17 mouse cellular contexts compared by ENCODE assay signal in genomic region chr16:90524393-90524792, GRCm38 (mm10).
"Had no signal": no experiment of that assay in that cellular context is flagged by ENCODE, and none has a peak within 500 bp of the region (broad histone marks: within the 10 kb centered on the region; RNA-seq: fewer than 3 reads in every experiment).

No protein-coding gene starts in this region.

- H3K4me1 ChIP-seq: liver, embryonic 13.5 days; megakaryocyte, embryonic 14.5 days had no signal

- DNase-seq: kidney, adult 11 months; kidney, adult 9 months; kidney, postnatal 4 days; liver, embryonic 13.5 days; liver, postnatal 0 days; lung, postnatal 14 days; right cerebral cortex, postnatal 14 days; thymus, postnatal 4 days had no signal

- H3K9me3 ChIP-seq: limb, embryonic 15.5 days; liver, embryonic 13.5 days; lung, embryonic 15.5 days; midbrain, embryonic 13.5 days; neural tube, embryonic 13.5 days; stomach, embryonic 15.5 days had no signal

- ATAC-seq: liver, postnatal 0 days; midbrain, embryonic 13.5 days had no signal

- H3K9ac ChIP-seq: limb, embryonic 15.5 days; liver, embryonic 13.5 days; liver, postnatal 0 days; lung, embryonic 15.5 days; midbrain, embryonic 13.5 days; neural tube, embryonic 13.5 days; stomach, embryonic 15.5 days had no signal

- H3K4me2 ChIP-seq: limb, embryonic 15.5 days; liver, embryonic 13.5 days; lung, embryonic 15.5 days; midbrain, embryonic 13.5 days; neural tube, embryonic 13.5 days; stomach, embryonic 15.5 days had no signal

- H3K27me3 ChIP-seq: limb, embryonic 15.5 days; liver, embryonic 13.5 days; lung, embryonic 15.5 days; megakaryocyte, embryonic 14.5 days; midbrain, embryonic 13.5 days; stomach, embryonic 15.5 days had no signal

- H3K27ac ChIP-seq: kidney, postnatal 0 days; layer of hippocampus, adult 2 months; liver, embryonic 13.5 days; macrophage; midbrain, embryonic 13.5 days; neural tube, embryonic 13.5 days; stomach, embryonic 15.5 days had no signal

- H3K36me3 ChIP-seq: limb, embryonic 15.5 days; liver, embryonic 13.5 days; lung, embryonic 15.5 days; midbrain, embryonic 13.5 days; neural tube, embryonic 13.5 days; stomach, embryonic 15.5 days had no signal

- H3K4me3 ChIP-seq: layer of hippocampus, adult 2 months; limb, embryonic 15.5 days; liver, embryonic 13.5 days; lung, embryonic 15.5 days; megakaryocyte, embryonic 14.5 days; midbrain, embryonic 13.5 days; neural tube, embryonic 13.5 days; stomach, embryonic 15.5 days had no signal
